Mouse (Mus musculus) gastrocnemius, adult 8-10 months (tissue): ENCODE measurements around the gene Cltb. TPM values are rescaled to one million over a fixed set of nuclear protein-coding genes. Genes with fewer than 3 reads are reported as not detected.
A peak's percentile ranks its signal among the peaks of the same experiment; 100 is the strongest.

Source experiments
- DNase-seq, 2 experiments: peaks; one replicate each; pipeline ENCODE4 v3.0.0; 2022; ENCODE audit warnings: low spot score in 2 of 2
- total RNA-seq, 4 experiments: library from RNA; stranded (reverse); gene quantifications; 2 replicates each; pipeline ENCODE4 v1.2.4; 2022

Cltb gene
- total RNA-seq, 4 experiments from 2014 or later: 168 to 177 (median 172) TPM

DNA sequence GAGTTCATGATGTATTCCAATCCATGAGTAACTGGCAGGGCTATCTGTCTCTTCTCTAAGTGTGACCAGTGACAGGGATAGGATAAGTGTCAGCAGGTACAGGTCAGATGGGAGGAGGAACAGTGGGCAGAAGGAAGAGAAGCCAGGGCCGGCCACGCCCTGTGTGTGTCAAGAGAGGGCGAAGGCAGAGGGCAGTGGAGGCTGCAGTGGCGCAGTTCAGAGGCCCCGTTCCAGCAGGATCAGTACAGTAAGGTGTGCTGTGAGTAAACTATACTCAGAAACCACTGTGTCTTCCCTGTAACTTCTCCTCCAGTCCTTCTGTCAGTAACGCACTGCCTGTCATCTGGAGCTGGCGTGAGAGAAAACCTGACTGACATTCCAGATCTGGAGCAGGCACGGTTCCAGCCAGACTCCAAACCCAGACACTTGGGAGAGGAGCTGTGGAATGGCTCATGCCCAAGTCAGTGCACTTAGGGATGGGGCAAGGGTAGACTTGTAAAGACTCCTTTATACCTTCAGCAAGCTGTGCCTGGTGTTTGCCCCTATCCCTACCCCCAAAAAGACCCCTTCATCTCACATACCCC, 14.9 kb downstream of the Cltb start:
- DNase-seq: no peak

GRCm38 (mm10) chr13:54593617-54594016, 17.5 kb downstream of the Cltb start:
- no peak for DNase-seq

DNA sequence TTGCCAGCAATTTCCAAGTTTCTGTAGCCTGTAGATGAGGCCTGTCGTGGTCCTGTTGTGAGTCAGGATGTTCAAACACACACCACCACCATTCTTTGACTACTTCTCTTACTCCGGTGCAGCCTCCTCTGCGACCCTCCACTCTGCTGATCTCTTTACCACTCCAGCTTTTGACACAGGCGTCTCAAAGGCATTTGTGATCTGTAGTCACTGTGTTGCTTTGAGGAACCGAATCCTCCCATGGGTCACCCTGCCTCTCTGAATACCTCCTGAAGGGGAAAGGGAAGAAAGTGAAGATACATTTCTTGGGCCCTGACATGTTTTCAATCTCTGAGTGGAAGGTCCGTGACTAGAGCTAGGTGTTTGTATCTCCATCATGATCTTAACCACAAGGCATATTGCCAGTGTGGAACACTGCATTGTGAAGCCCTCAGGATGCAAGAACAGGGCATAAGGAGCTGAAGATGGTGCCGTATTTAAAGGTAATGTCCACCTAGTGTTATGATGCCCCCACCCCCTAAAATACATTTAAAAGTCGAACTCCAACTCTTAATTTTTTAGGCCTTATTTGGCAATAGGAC, 19.3 kb downstream of the Cltb start:
- DNase-seq: no peak

- DNase-seq: peak; percentile 95 to 96
Observed at GRCm38 (mm10) chr13:54589996-54590951, 20.9 kb downstream of the Cltb start, which contains the start of the genes Nop16 and Higd2a. Gene Nop16, minus strand, starts transcription at chr13:54590090. Gene Higd2a, plus strand, starts transcription at chr13:54590207.

DNA sequence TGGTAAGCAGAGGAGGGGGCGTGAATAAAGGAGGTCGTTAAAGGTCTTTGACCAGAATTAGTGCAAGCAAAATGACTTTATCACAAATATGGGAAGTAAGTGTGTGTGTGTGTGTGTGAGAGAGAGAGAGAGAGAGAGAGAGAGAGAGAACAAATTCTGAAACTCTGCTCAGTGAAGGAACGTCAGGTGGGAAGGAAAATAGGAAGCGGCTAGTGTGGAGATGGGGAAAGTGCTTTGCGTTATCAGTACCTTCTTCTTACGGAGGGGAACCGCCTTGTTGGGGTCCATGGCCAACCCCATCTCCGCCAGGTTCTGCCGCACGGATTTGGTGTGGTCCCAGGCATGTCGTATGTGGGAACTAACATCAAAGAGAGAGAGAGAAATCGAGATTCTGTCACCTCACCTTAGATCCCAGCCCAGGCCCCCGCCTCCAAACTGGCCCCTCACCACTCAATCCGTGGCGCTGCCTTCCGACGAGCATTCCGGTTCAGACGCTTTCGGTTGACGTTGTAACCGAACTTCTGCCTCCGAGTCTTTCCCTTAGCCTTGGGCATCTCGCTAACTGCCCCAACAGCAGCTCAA, 21.6 kb downstream of the Cltb start:
- DNase-seq: peak in 1 of 2 experiments; percentile 22

DNA sequence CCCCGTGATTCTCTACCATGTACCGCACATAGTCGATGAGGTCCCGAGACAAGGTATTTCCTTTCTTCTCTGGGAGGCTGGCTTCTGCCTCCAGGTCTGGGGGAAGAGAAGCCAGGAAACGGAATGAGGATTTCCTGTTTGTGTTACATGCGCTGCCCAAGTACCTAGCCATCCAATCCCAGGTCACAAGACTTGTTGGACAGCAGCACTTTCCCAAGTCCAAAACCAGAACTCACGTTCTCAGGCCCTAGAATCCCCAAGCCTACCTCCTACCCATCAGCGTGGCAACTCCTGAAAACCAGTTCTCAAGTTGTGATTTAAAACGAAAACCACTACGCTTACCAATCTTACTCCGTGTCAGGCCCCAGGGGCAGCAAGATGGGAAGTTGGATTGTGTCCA, 25.3 kb downstream of the Cltb start:
- DNase-seq: no peak

- no peak for DNase-seq
Observed at GRCm38 (mm10) chr13:54582860-54583259, 28.3 kb downstream of the Cltb start.

- no peak for DNase-seq
Observed at GRCm38 (mm10) chr13:54582126-54582525, 29.0 kb downstream of the Cltb start.

DNA sequence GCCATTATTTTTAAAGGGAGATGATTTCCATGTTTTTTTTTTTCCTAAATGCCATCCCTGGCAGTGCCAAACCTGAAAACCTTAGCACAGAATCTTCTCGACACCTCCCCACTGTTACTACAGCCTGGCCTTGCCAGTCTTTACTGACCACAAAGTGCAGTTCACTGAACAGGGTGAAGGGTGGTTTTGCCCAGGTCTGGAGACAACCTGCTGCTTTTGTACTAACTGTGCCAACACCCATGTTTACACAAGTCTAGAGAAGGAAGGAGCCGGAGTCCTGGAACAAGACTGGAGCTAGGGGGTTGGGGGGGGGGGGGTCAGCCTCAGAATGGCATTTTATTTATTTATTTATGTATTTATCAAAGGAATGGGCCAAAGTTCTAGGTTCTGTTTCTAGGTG, 29.8 kb downstream of the Cltb start:
- no peak for DNase-seq

- DNase-seq: no peak
Observed at GRCm38 (mm10) chr13:54577652-54578507, 33.3 kb downstream of the Cltb start.

- DNase-seq: no peak
Observed at GRCm38 (mm10) chr13:54575489-54575888, 35.7 kb downstream of the Cltb start.

- DNase-seq: peak; percentile 54 to 60
Observed at GRCm38 (mm10) chr13:54574854-54575481, 36.2 kb downstream of the Cltb start, which contains the start of gene Arl10. Gene Arl10, plus strand, starts transcription at chr13:54575015.

DNA sequence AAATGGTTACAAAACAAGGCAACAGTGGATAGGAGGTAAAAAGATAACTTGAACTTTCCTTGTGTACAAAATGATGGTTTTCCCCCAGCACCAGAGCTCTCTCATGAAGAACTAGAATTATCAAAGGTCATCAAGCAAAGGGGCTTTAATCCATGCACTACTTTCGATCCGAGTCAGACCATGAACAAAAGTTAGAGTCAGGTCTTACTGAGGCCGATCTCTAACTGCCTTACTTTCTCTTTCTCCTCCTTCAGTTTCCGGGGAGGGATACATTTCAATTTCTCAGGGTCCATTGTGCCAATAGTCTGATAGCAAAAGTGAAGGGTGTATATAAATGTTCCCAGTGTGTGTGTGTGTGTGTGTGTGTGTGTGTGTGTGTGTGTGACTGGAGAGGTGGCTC, 38.5 kb downstream of the Cltb start:
- DNase-seq: no peak

- DNase-seq: no peak
Observed at GRCm38 (mm10) chr13:54571637-54572036, 39.5 kb downstream of the Cltb start.

DNA sequence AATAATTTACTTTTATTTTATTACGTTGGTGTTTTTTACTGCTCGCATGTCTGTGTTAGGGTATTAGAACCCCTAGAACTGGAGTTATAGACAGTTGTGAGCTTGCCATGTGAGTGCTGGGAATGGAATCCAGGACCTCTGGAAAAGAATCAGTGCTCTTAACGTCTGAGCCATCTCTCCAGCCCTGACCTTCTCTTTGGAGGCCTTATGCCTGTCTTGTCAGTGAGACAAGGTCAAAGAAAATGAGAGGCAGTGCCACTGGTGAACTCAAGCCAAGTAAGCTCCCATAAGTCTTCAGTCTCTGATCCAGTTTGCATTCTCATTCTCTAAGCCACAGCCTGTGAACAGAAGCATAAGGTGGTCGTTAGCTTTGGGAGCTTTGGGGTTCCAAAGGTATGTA, 40.4 kb downstream of the Cltb start:
- no peak for DNase-seq

- DNase-seq: no peak
Observed at GRCm38 (mm10) chr13:54569282-54569681, 41.9 kb downstream of the Cltb start.

DNA sequence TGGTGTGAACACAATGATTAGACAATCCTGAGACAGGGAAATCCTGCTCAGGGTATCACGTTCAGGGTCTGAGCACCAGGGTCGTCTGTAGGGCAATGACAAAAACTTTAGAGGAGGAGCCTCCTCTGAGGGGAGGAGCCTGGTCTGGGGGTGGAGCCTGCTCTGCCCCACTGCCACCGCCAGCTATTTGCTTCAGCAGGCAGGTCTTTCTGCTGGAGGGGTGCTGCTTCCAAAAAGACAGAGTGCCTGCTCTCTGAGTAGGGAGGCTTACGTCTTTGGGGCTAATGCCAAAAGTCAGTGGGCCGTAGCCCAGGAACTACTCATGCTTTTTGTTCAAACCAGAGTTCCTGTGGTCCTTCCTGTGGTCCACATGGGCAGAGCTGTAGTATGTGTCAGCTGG, 42.8 kb downstream of the Cltb start:
- DNase-seq: no peak

GRCm38 (mm10) chr13:54565594-54566345, 45.4 kb downstream of the Cltb start:
- DNase-seq: peak in 1 of 2 experiments; percentile 42

DNA sequence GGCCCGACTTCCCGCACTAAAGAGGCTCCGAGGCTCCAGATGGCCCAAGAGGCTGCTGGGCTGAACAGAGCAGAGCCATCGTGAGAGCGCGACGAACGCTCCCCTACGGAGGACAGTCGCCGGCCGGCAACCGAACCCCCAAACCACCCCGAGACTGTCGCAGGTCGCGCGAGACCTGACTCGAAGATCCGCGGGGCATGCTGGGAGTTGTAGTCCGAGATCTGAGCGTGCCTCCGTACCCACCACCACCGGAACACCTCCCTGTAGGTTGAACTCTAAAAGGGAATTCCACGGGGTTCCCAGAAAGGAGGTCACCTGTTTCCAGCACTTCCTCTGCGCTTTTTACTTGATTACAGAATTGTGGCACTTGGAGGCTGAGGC, 46.0 kb downstream of the Cltb start, which contains the start of gene 4833439L19Rik:
4833439L19Rik (minus strand) TSS at position 235 of the 381 bp plus-strand sequence.
- DNase-seq: peak; percentile 86 to 89
